In the genomic region with DNA sequence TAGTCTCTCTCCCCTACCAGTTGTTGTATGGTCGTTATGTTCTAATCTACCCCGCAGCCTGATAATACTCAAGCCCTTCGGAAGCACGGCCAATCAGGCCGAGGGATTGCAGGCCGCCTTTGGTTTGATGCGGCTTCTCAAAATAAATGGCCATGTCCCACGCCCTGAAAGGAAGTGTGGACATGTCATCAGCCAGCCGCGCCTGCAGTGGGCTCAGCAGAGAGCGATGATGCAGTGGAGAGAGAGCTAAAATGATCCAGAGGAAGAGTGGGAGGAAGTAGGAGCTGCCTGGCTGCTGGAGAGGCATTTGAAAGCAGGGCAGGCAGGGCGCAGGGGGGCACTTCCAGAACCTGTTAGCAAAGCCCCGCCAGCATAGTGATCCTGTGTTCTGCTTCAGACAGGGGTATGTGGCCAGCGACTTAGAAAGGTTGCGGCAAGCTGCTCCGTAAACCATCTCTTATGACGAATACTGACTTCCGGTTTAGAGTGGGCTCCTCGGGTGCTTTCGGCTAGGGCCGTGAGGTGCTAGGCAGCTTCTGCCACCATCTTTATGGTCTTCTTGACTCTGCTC, we compare ENCODE assay signal across 8 mouse cellular contexts. TPM values are rescaled to one million over a fixed set of nuclear protein-coding genes. Genes with fewer than 3 reads are reported as not detected.
DNase-seq lines count a peak whose midpoint lies in the region; TF ChIP-seq lines count a peak whose summit lies in the region.

No protein-coding gene starts in this region.

- peaks cover 39% of the 10 kb centered on the region for H3K4me1 ChIP-seq in bone marrow macrophage, adult 2 months (ENCODE audit: control insufficient read depth, insufficient read depth, low read length)

- H3K4me3 ChIP-seq in bone marrow macrophage, adult 2 months (ENCODE audit: insufficient read depth, low read length): peak overlapping the region; percentile 57

- intact Hi-C loops in heart, postnatal 36 days (cut with DNase I): loop anchor here (10.0 kb wide), 1 partner anchor 528 kb away; no protein-coding TSS in a partner anchor

- no peak for TF ChIP-seq CTCF in bone marrow macrophage, adult 2 months (IDR thresholded peaks at IDR 0.05; ENCODE audit: low read depth, low read length)

- peak; percentile 28 for DNase-seq in kidney, postnatal 10 days
- no peak for DNase-seq in kidney, adult 9 months
- DNase-seq in heart, postnatal 36 days: peak; percentile 45 to 56
- DNase-seq in lung, postnatal 10 days: peak; percentile 24
- DNase-seq in thymus, postnatal 4 days: peak; percentile 37
- DNase-seq in cerebellum, adult 9-11 months: no peak
- no peak for DNase-seq in embryo, embryonic 10.5 days (ENCODE audit: low spot score)

- TF ChIP-seq POLR2A in bone marrow macrophage, adult 2 months (IDR thresholded peaks at IDR 0.05; ENCODE audit: borderline replicate concordance, low read depth, low read length): no peak; the same call in 1 of the 2 replicates

- H3K27ac ChIP-seq in bone marrow macrophage, adult 2 months (ENCODE audit: insufficient read depth, low read depth, low read length): peak overlapping the region; percentile 90

RNA-seq across cellular contexts. Expression of a gene that starts 3.2 kb away (rescaled TPM):
- 15.9 and 18.9 TPM in 2 replicates for polyA plus RNA-seq in bone marrow macrophage, adult 2 months (2012; ENCODE audit: insufficient read depth, insufficient read length, missing spikeins)
- 10 to 100 TPM; 14.6 to 17.4 TPM for total RNA-seq in heart, postnatal 36 days (2021)

RNA-seq across cellular contexts. Expression of a gene that starts 24.8 kb away (rescaled TPM):
- polyA plus RNA-seq in bone marrow macrophage, adult 2 months (2012; ENCODE audit: insufficient read depth, insufficient read length, missing spikeins): 14.0 and 16.1 TPM in 2 replicates
- total RNA-seq in heart, postnatal 36 days (2021): under 1 TPM; 0.95 to 1.00 TPM

RNA-seq across cellular contexts. Expression of a gene that starts 25.1 kb away (rescaled TPM):
- polyA plus RNA-seq in bone marrow macrophage, adult 2 months (2012; ENCODE audit: insufficient read depth, insufficient read length, missing spikeins): 35.8 and 43.9 TPM in 2 replicates
- total RNA-seq in heart, postnatal 36 days (2021): 10 to 100 TPM; 63.5 to 72.1 TPM

RNA-seq across cellular contexts. Expression of a gene that starts 32.4 kb away (rescaled TPM):
- polyA plus RNA-seq in bone marrow macrophage, adult 2 months (2012; ENCODE audit: insufficient read depth, insufficient read length, missing spikeins): 1.1 and 1.7 TPM in 2 replicates
- total RNA-seq in heart, postnatal 36 days (2021): under 1 TPM; 0.39 to 0.43 TPM

RNA-seq across cellular contexts. Expression of a gene that starts 47.0 kb away (rescaled TPM):
- 21.5 and 22.6 TPM in 2 replicates for polyA plus RNA-seq in bone marrow macrophage, adult 2 months (2012; ENCODE audit: insufficient read depth, insufficient read length, missing spikeins)
- total RNA-seq in heart, postnatal 36 days (2021): 10 to 100 TPM; 48.8 to 52.0 TPM

Comparison
In these comparisons a context has a peak if more than half of its experiments do, and no peak if none do; other contexts are left out.
1. DNase-seq: peak in kidney, postnatal 10 days (single experiment), heart, postnatal 36 days (2 of 2), lung, postnatal 10 days (single experiment) and thymus, postnatal 4 days (single experiment); none in kidney, adult 9 months (single experiment), cerebellum, adult 9-11 months (single experiment) and embryo, embryonic 10.5 days (single experiment).